Mouse (Mus musculus) adrenal gland, postnatal 14 days (tissue): Measurements from ENCODE around the gene Prx. TPM values are rescaled to one million over a fixed set of nuclear protein-coding genes. Genes with fewer than 3 reads are reported as not detected.

ENCODE experiments used
- DNase-seq: peaks from one replicate; pipeline ENCODE4 v3.0.0; 2021; ENCODE audit warnings: mixed read lengths
- total RNA-seq: library from RNA; stranded (reverse); gene quantifications from 2 replicates; pipeline ENCODE4 v1.2.3, GENCODE M21; 2021

Gene Prx
- total RNA-seq, 1 experiment from 2014 or later = 2.7 TPM

DNA sequence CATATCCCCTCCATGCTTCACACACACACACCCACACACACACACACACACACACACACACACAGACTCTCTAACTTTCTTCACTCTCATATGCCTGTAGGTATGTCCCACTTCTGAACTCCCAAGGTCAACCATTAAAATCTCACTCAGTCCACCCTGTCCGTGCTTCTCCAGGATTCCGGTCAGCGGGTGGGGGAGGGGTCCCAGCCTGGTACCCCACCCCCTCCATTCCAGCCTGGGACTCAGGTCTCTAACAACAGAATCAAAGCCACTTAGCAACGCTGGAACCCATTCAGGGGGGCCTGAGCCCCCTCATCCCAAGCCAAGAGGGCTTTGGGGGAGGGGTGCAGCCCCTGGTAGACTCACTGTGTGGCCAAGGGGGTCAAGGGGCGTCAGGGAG lies 23.8 kb downstream of the Prx start, which contains the start of gene Hipk4:
TSS of gene Hipk4 (plus strand) at position 301 of the 400 bp plus-strand sequence.
- DNase-seq = no peak

- DNase-seq = no peak
Observed at GRCm38 (mm10) chr7:27523805-27524204, 24.7 kb downstream of the Prx start.

- peak; percentile 85 for DNase-seq
Observed at GRCm38 (mm10) chr7:27526039-27526827, 27.1 kb downstream of the Prx start.

DNA sequence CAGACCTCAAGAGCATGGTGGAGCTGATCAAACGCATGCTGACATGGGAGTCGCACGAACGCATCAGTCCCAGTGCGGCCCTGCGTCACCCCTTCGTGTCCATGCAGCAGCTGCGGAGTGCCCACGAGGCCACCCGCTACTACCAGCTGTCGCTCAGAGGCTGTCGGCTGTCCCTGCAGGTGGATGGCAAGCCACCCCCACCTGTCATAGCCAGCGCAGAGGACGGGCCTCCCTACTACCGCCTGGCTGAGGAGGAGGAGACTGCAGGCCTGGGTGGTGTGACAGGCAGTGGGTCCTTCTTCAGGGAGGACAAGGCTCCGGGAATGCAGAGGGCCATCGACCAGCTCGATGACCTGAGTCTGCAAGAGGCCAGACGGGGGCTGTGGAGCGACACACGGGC lies 29.9 kb downstream of the Prx start:
- DNase-seq = no peak

DNA sequence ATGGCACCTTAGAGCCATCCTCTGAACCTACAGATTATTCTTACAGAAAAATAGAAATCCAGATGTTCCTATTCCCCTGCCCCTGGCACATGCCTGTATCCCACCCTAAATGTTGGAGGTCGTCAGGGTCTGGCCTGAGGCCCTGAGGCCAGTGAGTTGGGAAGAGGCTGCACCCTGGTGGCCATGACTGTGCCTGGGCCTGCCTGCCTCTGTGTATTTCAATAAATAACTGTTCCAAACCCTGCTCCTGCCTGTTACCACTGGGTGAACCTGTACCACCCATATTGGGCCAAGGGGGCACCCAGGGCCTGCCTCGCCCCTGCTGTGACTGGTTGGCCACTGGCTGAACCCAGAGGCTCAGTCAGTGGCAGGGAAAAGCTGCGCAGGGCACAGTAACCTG lies 31.8 kb downstream of the Prx start:
- no peak for DNase-seq

GRCm38 (mm10) chr7:27531707-27532106 lies 32.6 kb downstream of the Prx start:
- no peak for DNase-seq

- DNase-seq = no peak
Observed at GRCm38 (mm10) chr7:27532480-27533050, 33.4 kb downstream of the Prx start.

DNA sequence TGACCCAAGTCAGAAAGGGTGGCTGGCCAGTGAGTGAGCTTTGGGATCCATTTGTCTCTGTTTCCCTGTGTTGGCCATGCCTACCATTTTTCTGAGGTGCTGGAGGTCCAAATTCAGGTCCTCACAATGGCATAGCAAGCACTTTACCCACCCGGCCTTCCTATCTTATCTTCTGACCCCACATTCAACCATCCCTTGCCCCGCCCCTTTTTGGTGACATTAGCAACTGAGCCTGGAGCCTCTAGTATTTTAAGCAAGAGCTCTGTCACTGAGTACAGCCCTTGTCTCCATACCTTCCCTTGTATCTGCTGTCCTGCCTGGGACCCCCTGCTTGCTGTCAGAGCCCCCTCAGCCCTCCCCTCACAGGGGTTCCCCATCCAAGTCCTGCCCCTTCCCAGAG lies 36.3 kb downstream of the Prx start:
- DNase-seq = no peak

DNA sequence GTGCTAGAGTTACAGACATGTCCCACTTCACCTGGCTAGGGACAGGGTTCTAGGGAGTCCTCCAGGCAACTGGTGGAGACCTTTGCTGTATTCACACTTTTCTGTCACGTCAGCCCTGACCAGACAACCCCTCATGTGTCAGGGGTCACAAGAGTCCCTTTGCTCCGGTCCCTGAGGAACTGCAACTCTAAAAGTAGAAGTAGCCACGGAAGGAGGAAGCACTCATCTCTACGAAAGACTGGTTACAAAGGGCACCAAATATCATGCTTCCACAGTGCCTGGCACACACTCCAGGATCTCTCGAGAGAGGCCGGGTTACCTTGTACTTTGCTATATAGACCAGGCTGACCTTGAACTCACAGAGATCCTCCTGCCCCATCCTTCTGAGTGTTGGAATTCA lies 37.5 kb downstream of the Prx start:
- no peak for DNase-seq

- no peak for DNase-seq
Observed at GRCm38 (mm10) chr7:27537998-27538397, 38.9 kb downstream of the Prx start.

DNA sequence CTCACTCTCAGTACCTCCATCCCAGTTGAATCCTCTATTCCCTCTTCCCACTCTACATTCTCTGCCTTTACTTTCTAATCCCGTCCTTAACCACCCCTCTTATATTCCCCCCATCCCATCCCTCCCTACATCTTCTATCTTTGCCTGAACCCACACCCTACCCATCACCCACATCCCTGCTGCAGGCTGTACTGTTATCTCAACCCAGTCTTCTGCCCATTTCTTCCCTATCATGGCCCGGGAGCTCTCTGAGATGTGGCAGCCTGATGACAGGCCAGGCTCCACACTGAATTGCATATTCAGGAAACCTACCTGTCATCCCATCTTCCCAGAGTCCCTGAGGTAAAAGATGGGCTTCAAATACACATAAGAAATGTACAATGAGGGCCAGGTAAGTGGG lies 39.7 kb downstream of the Prx start:
- DNase-seq = no peak

GRCm38 (mm10) chr7:27540521-27540920 lies 41.4 kb downstream of the Prx start:
- peak; percentile 32 for DNase-seq

- DNase-seq = no peak
Observed at GRCm38 (mm10) chr7:27540935-27541334, 41.8 kb downstream of the Prx start.

GRCm38 (mm10) chr7:27541431-27541830 lies 42.3 kb downstream of the Prx start:
- DNase-seq = peak; percentile 72

DNA sequence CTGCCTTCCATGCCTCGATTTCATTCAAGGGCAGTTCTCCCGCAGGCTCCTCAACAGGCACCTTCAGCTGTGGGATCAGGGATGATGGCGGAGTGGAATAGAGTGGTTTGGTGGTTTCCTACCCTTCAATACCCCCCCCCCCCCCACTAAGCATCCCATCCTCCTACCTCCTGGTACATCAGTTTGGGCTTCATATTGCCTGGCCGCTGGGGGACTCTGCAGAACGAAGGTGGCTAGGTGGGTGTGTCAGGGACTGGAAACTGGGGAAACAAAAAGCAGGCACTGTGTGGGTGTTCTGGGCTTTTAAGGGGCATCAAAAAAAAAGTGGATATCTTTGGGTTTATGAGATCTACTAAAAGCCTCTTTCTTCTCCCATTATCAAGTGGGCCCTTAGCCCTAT lies 42.8 kb downstream of the Prx start:
- no peak for DNase-seq

DNA sequence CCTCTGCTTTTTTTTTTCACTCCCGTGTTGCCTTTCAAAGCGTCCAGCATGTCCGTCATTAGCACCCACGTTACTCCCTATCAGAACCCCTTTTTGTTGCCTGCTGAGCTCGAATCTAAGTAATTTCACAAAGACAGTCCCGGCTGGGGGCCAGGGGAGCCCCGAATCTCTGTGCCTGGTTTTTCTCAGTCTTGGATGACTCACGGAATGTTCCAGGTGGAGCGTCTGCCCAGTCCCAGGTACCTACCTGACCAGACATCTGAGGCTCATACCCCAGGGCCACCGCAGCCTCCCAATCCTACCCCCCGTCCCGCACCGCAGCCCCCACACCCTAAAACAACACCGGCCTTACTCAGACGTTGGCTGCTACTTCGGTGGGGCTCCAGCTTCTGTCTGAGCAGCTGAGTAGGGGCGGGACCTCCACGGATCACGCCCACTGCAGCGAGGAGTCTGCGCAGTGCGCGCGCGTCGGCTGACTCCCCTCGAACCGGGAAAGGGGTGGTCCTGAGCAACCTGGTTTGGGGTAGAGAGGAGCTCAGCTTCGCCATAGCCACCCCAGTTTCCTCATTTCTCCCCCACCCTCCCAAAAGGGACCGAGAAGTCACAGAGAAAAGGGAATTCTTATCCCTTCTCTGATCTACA lies 43.4 kb downstream of the Prx start:
- peak; percentile 90 for DNase-seq

- no peak for DNase-seq
Observed at GRCm38 (mm10) chr7:27543065-27543464, 43.9 kb downstream of the Prx start.

GRCm38 (mm10) chr7:27543851-27544250 lies 44.7 kb downstream of the Prx start:
- DNase-seq = no peak

- no peak for DNase-seq
Observed at GRCm38 (mm10) chr7:27544675-27545370, 45.7 kb downstream of the Prx start.

GRCm38 (mm10) chr7:27549597-27549996 lies 50.5 kb downstream of the Prx start:
- no peak for DNase-seq

DNA sequence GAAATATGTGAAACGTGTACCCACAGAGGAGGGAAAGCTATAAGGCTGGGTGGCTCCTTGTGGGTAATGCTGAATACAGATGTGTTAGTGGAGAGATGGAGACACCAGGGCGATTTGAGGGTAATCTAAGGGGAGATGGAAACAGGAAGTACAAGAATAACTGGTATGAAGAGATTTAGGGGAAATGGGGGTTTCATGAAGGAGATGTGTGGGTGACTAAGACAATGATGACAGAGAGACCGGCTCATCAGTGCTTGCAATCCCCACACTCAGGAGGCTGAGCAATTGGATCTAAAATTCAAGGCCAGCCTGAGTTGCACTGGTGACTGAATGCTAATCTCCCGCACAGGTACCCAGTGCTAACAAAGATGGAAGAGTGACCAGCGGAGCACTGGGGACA lies 52.9 kb downstream of the Prx start:
- no peak for DNase-seq

DNA sequence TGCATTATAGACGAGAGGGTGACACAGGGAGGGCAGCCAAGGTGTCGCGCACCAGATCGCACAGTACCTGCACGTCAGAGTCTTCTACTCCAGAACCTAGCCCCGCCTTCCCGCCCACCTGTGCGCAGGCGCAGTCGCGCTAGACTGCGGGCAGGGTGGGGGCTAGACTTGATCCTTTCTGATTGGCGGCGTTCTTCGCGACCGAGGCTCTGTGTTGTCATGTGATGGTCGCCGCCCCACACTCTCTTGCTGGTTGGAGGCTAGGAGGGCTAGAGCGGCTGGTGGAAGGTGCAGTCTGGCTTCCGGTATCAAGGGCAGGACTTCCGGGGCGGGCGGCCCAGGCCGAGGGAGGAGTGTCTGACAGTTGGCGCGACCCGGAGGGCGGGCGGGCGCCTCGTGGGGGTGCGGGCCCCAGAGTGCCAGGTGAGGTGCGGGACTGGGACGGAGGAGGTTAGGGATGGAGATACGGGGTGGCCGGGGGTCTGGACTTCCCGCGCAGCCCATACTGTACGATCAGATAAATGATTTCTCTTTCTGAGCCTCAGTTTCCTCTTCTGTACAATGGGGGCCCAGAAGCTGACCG lies 53.9 kb downstream of the Prx start, which contains the start of the genes Pld3 and 2310022A10Rik:
TSS of gene Pld3 (minus strand) at position 288 of the 583 bp plus-strand sequence.
TSS of gene 2310022A10Rik (plus strand) at position 303 of the 583 bp plus-strand sequence.
- peak; percentile 98 for DNase-seq
